In genomic region chr15:97246256-97246655, GRCm38 (mm10) we compare ENCODE assay signal across 8 mouse cellular contexts. TPM values are rescaled to one million over a fixed set of nuclear protein-coding genes. Genes with fewer than 3 reads are reported as not detected.
DNase-seq lines count a peak whose midpoint lies in the region; ATAC-seq and TF ChIP-seq lines count a peak whose summit lies in the region.

No protein-coding gene starts in this region.

- H3K27me3 ChIP-seq in heart, postnatal 0 days (ENCODE audit: control insufficient read depth, insufficient read depth, low read length) = peaks cover 28% of the 10 kb centered on the region
- H3K27me3 ChIP-seq in liver, embryonic 16.5 days (ENCODE audit: control insufficient read depth, insufficient read depth, low read depth, low read length) = peaks cover 38% of the 10 kb centered on the region

- no peak overlapping the region for H3K27ac ChIP-seq in heart, postnatal 0 days (ENCODE audit: low read depth)
- no peak overlapping the region for H3K27ac ChIP-seq in liver, embryonic 16.5 days (ENCODE audit: low read length)

- H3K4me1 ChIP-seq in heart, postnatal 0 days (ENCODE audit: control insufficient read depth, insufficient read depth) = no peaks in the 10 kb centered on the region
- H3K4me1 ChIP-seq in liver, embryonic 16.5 days (ENCODE audit: control insufficient read depth, low read depth, low read length) = peaks cover 2% of the 10 kb centered on the region; the same call in 1 of the 2 replicates

- H3K9me3 ChIP-seq in heart, postnatal 0 days (replicated peaks; ENCODE audit: control insufficient read depth, low read length) = no peaks in the 10 kb centered on the region
- no peaks in the 10 kb centered on the region for H3K9me3 ChIP-seq in liver, embryonic 16.5 days (replicated peaks; ENCODE audit: control insufficient read depth, low read length)

- no peak for TF ChIP-seq EP300 in heart, postnatal 0 days (IDR thresholded peaks at IDR 0.05; ENCODE audit: low read depth)

- no peaks in the 10 kb centered on the region for H3K36me3 ChIP-seq in heart, postnatal 0 days (replicated peaks; ENCODE audit: control insufficient read depth, insufficient read depth, low read length)
- H3K36me3 ChIP-seq in liver, embryonic 16.5 days (ENCODE audit: control insufficient read depth, insufficient read depth) = no peaks in the 10 kb centered on the region

- peak overlapping the region; percentile 95 for H3K4me2 ChIP-seq in heart, postnatal 0 days (ENCODE audit: low read depth, low read length)
- peak overlapping the region; percentile 86 for H3K4me2 ChIP-seq in liver, embryonic 16.5 days (ENCODE audit: low read depth, low read length)

- peak overlapping the region; percentile 84 for H3K4me3 ChIP-seq in heart, postnatal 0 days (ENCODE audit: low read depth, low read length)
- H3K4me3 ChIP-seq in liver, embryonic 16.5 days (ENCODE audit: low read depth, low read length) = peak overlapping the region; percentile 67

- TF ChIP-seq CTCF in heart, postnatal 0 days (IDR thresholded peaks at IDR 0.05; ENCODE audit: low read depth) = no peak

- peak; percentile 35 for DNase-seq in CD4-positive, CD25-positive, alpha-beta regulatory T cell, adult 2 months (ENCODE audit: low read depth, low spot score)
- peak; percentile 13 for DNase-seq in CD4-positive helper T cell, adult 2 months (ENCODE audit: low read depth, low spot score)
- DNase-seq in heart, postnatal 0 days (ENCODE audit: low spot score) = no peak
- no peak for DNase-seq in adrenal gland, postnatal 36 days
- no peak for DNase-seq in spleen, postnatal 14 days (ENCODE audit: low spot score in 2 of 2)
- DNase-seq in frontal cortex, postnatal 36 days (ENCODE audit: low spot score in 2 of 2) = no peak

- no peak for ATAC-seq in CD4-positive, CD25-positive, alpha-beta regulatory T cell, adult 4 months
- ATAC-seq in heart, postnatal 0 days (ENCODE audit: insufficient read depth, low read depth) = no peak
- no peak for ATAC-seq in liver, embryonic 16.5 days (ENCODE audit: low read depth)

- no peak overlapping the region for H3K9ac ChIP-seq in heart, postnatal 0 days (replicated peaks; ENCODE audit: low read depth, low read length)
- H3K9ac ChIP-seq in liver, embryonic 16.5 days (ENCODE audit: low read depth, low read length) = no peak overlapping the region

- 23% methylated on average over 14 of the region's 14 CpGs for WGBS in heart, postnatal 0 days
- 23% methylated on average over 14 of the region's 14 CpGs for WGBS in liver, embryonic 16.5 days (ENCODE audit: insufficient replicate concordance)

RNA-seq across cellular contexts. Expression of gene Pced1b, which starts 0.7 kb away (rescaled TPM):
- polyA plus RNA-seq in CD4-positive, CD25-positive, alpha-beta regulatory T cell, adult 4 months (2017; shearing (Covaris generic)) = 10 to 100 TPM; 58.0 to 62.0 TPM
- 1.2 and 2.6 TPM in 2 replicates for total RNA-seq in heart, postnatal 0 days (2014; rRNA removed; ENCODE audit: low replicate concordance)
- polyA plus RNA-seq in heart, postnatal 0 days (2015; fragmentation: Nextera tagmentation; extraction: Ambion mirVana) = 0.89 and 1.7 TPM in 2 replicates
- polyA plus RNA-seq in liver, embryonic 16.5 days (2015; fragmentation: Nextera tagmentation; extraction: Ambion mirVana) = 3.4 and 3.8 TPM in 2 replicates
- total RNA-seq in adrenal gland, postnatal 36 days (2021) = 10 to 100 TPM; 21.9 to 27.4 TPM

RNA-seq across cellular contexts. Expression of gene Amigo2, which starts 0.8 kb away (rescaled TPM):
- polyA plus RNA-seq in CD4-positive, CD25-positive, alpha-beta regulatory T cell, adult 4 months (2017; shearing (Covaris generic)) = 1 to 10 TPM in 1 of 2 experiments, under 1 TPM in 1; 0.77 to 1.8 TPM
- 6.0 and 6.3 TPM in 2 replicates for total RNA-seq in heart, postnatal 0 days (2014; rRNA removed; ENCODE audit: low replicate concordance)
- polyA plus RNA-seq in heart, postnatal 0 days (2015; fragmentation: Nextera tagmentation; extraction: Ambion mirVana) = 4.1 and 4.4 TPM in 2 replicates
- polyA plus RNA-seq in liver, embryonic 16.5 days (2015; fragmentation: Nextera tagmentation; extraction: Ambion mirVana) = 0.98 and 1.1 TPM in 2 replicates
- 10 to 100 TPM in 1 of 2 experiments, 1 to 10 TPM in 1; 7.0 to 12.0 TPM for total RNA-seq in adrenal gland, postnatal 36 days (2021)

Comparison
In these comparisons a context has a peak if more than half of its experiments do, and no peak if none do; other contexts are left out.
1. DNase-seq: peak in CD4-positive, CD25-positive, alpha-beta regulatory T cell, adult 2 months (single experiment) and CD4-positive helper T cell, adult 2 months (single experiment); none in heart, postnatal 0 days (single experiment), adrenal gland, postnatal 36 days (0 of 2), spleen, postnatal 14 days (0 of 2) and frontal cortex, postnatal 36 days (0 of 2).
2. RNA of gene Pced1b, which starts 0.7 kb away (polyA plus RNA-seq): 58.0 to 62.0 TPM in CD4-positive, CD25-positive, alpha-beta regulatory T cell, adult 4 months; 3.4 to 3.8 TPM in liver, embryonic 16.5 days and 0.89 to 1.7 TPM in heart, postnatal 0 days; every median in the first group is over 10 times any median in the second.